Mouse (Mus musculus) C2C12 (cell line): Measurements from ENCODE around the gene Crispld2.

Source experiments
- CEBPB ChIP-seq: IDR thresholded peaks from one replicate; pipeline ENCODE4 v1.6.1; 2011; ENCODE audit warnings: low read depth, mild to moderate bottlenecking, control low read depth, moderate library complexity
- CTCF ChIP-seq: IDR thresholded peaks from one replicate; pipeline ENCODE4 v1.5.1; 2011; ENCODE audit not compliant: control insufficient read depth, insufficient read depth, insufficient read length
- USF1 ChIP-seq: IDR thresholded peaks from one replicate; pipeline ENCODE4 v1.6.1; 2011; ENCODE audit warnings: low read depth, mild to moderate bottlenecking, control low read depth, moderate library complexity

- TF ChIP-seq USF1 (no peak), CTCF (no peak), CEBPB (no peak)
Measured at GRCm38 (mm10) chr8:120039313-120039919, 47.2 kb downstream of the Crispld2 start.
